Mouse (Mus musculus) MEL (cell line): Measurements from ENCODE around the gene Dnaic2. TPM values are rescaled to one million over a fixed set of nuclear protein-coding genes. Genes with fewer than 3 reads are reported as not detected.

ENCODE experiments used
- DNase-seq: peaks from one replicate; pipeline ENCODE4 v3.0.0; 2011; ENCODE audit warnings: low read depth, low spot score
- H3K27ac ChIP-seq: 2 replicates; pipeline ENCODE4 v1.5.1; 2012; ENCODE audit warnings: low read depth, mild to moderate bottlenecking, control low read depth, low read length, moderate library complexity; ENCODE audit not compliant: control insufficient read depth
- H3K27me3 ChIP-seq, 2 experiments: fragments of 150-350 bp in 1 of 2; sonication (generic) in 1 of 2; 2 replicates each; pipeline ENCODE4 v1.6.1; 2012; ENCODE audit warnings: low read length in 2 of 2, mild to moderate bottlenecking in 2 of 2, improper control_type of control experiment in 1 of 2, moderate library complexity in 1 of 2; ENCODE audit not compliant: insufficient read depth in 2 of 2, control insufficient read depth in 1 of 2
- H3K36me3 ChIP-seq, 2 experiments: 2 replicates each; pipeline ENCODE4 v1.6.1; 2012 to 2014; ENCODE audit warnings: low read length in 2 of 2, improper control_type of control experiment in 1 of 2, inconsistent platforms in 1 of 2, mild to moderate bottlenecking in 1 of 2; ENCODE audit not compliant: insufficient read depth in 2 of 2, control insufficient read depth in 1 of 2
- H3K4me1 ChIP-seq, 2 experiments: fragments of 150-350 bp in 1 of 2; sonication (generic) in 1 of 2; 2 replicates each; pipeline ENCODE4 v1.6.1; 2012; ENCODE audit warnings: low read length in 2 of 2, improper control_type of control experiment in 1 of 2, mild to moderate bottlenecking in 1 of 2; ENCODE audit not compliant: insufficient read depth in 2 of 2, control insufficient read depth in 1 of 2
- H3K4me3 ChIP-seq, 2 experiments: fragments of 150-350 bp in 1 of 2; sonication (generic) in 1 of 2; 2 replicates each; pipeline ENCODE4 v1.5.1; 2012; ENCODE audit warnings: low read depth in 2 of 2, low read length in 2 of 2, mild to moderate bottlenecking in 2 of 2, moderate library complexity in 2 of 2, control low read depth in 1 of 2, improper control_type of control experiment in 1 of 2; ENCODE audit not compliant: control insufficient read depth in 1 of 2, insufficient read depth in 1 of 2
- H3K79me2 ChIP-seq: 2 replicates; pipeline ENCODE4 v1.6.1; 2012; ENCODE audit warnings: mild to moderate bottlenecking, low read length, moderate library complexity; ENCODE audit not compliant: control insufficient read depth, poor library complexity, insufficient read depth
- H3K9ac ChIP-seq: 2 replicates; pipeline ENCODE4 v1.6.1; 2012; ENCODE audit warnings: low read depth, mild to moderate bottlenecking, control low read depth, low read length, moderate library complexity; ENCODE audit not compliant: control insufficient read depth, poor library complexity, severe bottlenecking
- H3K9me3 ChIP-seq: fragments of 150-350 bp; sonication (generic); replicated peaks from 2 replicates; pipeline ENCODE4 v1.6.1; 2012; ENCODE audit warnings: mild to moderate bottlenecking, low read length, improper control_type of control experiment, moderate library complexity; ENCODE audit not compliant: insufficient read depth
- CTCF ChIP-seq, 3 experiments: IDR thresholded peaks in 2 of 3; conservative IDR thresholded peaks in 1 of 3; 2 replicates each; pipeline ENCODE4 v1.5.1; 2011 to 2012; ENCODE audit warnings: low read length in 3 of 3, low read depth in 2 of 3, mild to moderate bottlenecking in 2 of 3, improper control_type of control experiment in 1 of 3, inconsistent platforms in 1 of 3, mixed read lengths in 1 of 3, moderate library complexity in 1 of 3; ENCODE audit not compliant: control insufficient read depth in 1 of 3, insufficient read depth in 1 of 3, poor library complexity in 1 of 3, severe bottlenecking in 1 of 3
- E2F4 ChIP-seq: IDR thresholded peaks from 2 replicates; pipeline ENCODE4 v1.6.1; 2011; ENCODE audit warnings: low read depth, low read length, improper control_type of control experiment, borderline replicate concordance
- ETS1 ChIP-seq: IDR thresholded peaks from 2 replicates; pipeline ENCODE4 v1.6.1; 2012; ENCODE audit warnings: low read depth, mild to moderate bottlenecking, inconsistent platforms, low read length, improper control_type of control experiment, moderate library complexity
- HCFC1 ChIP-seq: IDR thresholded peaks from 2 replicates; pipeline ENCODE4 v1.6.1; 2012; ENCODE audit warnings: low read depth, mild to moderate bottlenecking, inconsistent platforms, low read length, improper control_type of control experiment, moderate library complexity
- MAX ChIP-seq: IDR thresholded peaks from 2 replicates; pipeline ENCODE4 v1.6.1; 2011; ENCODE audit warnings: low read length, improper control_type of control experiment
- MAZ ChIP-seq: IDR thresholded peaks from 2 replicates; pipeline ENCODE4 v1.6.1; 2012; ENCODE audit warnings: low read depth, mild to moderate bottlenecking, inconsistent platforms, low read length, improper control_type of control experiment
- MEF2A ChIP-seq: IDR thresholded peaks from 2 replicates; pipeline ENCODE4 v1.6.1; 2014; ENCODE audit warnings: low read depth, mild to moderate bottlenecking, inconsistent platforms, low read length, improper control_type of control experiment; ENCODE audit not compliant: poor library complexity, insufficient replicate concordance, severe bottlenecking; ENCODE audit errors: extremely low read depth
- MXI1 ChIP-seq: IDR thresholded peaks from 2 replicates; pipeline ENCODE4 v1.6.1; 2011; ENCODE audit warnings: mild to moderate bottlenecking, low read depth, low read length, improper control_type of control experiment
- MYC ChIP-seq: IDR thresholded peaks from 2 replicates; pipeline ENCODE4 v1.6.1; 2011; ENCODE audit warnings: low read depth, mild to moderate bottlenecking, low read length, improper control_type of control experiment, moderate library complexity
- POLR2A ChIP-seq, 2 experiments: IDR thresholded peaks; 2 replicates each; pipeline ENCODE4 v1.6.1; 2011 to 2012; ENCODE audit warnings: low read length in 2 of 2, mild to moderate bottlenecking in 2 of 2, control low read depth in 1 of 2, improper control_type of control experiment in 1 of 2, low read depth in 1 of 2, moderate library complexity in 1 of 2; ENCODE audit not compliant: control insufficient read depth in 1 of 2, insufficient read depth in 1 of 2, poor library complexity in 1 of 2
- POLR2AphosphoS2 ChIP-seq: IDR thresholded peaks from 2 replicates; pipeline ENCODE4 v1.6.1; 2011; ENCODE audit warnings: low read length, improper control_type of control experiment
- POLR2AphosphoS5 ChIP-seq: IDR thresholded peaks from 2 replicates; pipeline ENCODE4 v1.6.1; 2012; ENCODE audit warnings: low read depth, borderline replicate concordance, mild to moderate bottlenecking, inconsistent platforms, low read length, moderate library complexity, mixed read lengths
- RAD21 ChIP-seq: IDR thresholded peaks from 2 replicates; pipeline ENCODE4 v1.6.1; 2011; ENCODE audit warnings: mild to moderate bottlenecking, low read depth, low read length, improper control_type of control experiment
- SMC3 ChIP-seq: IDR thresholded peaks from 2 replicates; pipeline ENCODE4 v1.6.1; 2011; ENCODE audit warnings: low read depth, low read length, improper control_type of control experiment
- USF1 ChIP-seq: IDR thresholded peaks from 2 replicates; pipeline ENCODE4 v1.6.1; 2014; ENCODE audit warnings: low read depth, mild to moderate bottlenecking, inconsistent platforms, low read length, improper control_type of control experiment, moderate library complexity
- ZNF384 ChIP-seq: IDR thresholded peaks from 2 replicates; pipeline ENCODE4 v1.6.1; 2012; ENCODE audit warnings: low read depth, mild to moderate bottlenecking, inconsistent platforms, low read length, improper control_type of control experiment
- polyA plus RNA-seq, 2 experiments: library from polyadenylated mRNA; stranded (reverse) in 1 of 2; unstranded in 1 of 2; fragments of >175 nt in 1 of 2; fragments of >200 nt in 1 of 2; gene quantifications; 2 replicates each; pipeline versions ENCODE4 v1.2.1 to v1.2.4; 2012; ENCODE audit warnings: low replicate concordance in 2 of 2, low read depth in 1 of 2; ENCODE audit not compliant: insufficient read length in 2 of 2, insufficient read depth in 1 of 2, missing spikeins in 1 of 2
- total RNA-seq: library from RNA; depleted of rRNA; stranded (reverse); fragments of 300-350 nt; gene quantifications from 2 replicates; pipeline ENCODE4 v1.2.3, GENCODE M21; 2012

Dnaic2 gene
- total and polyA plus RNA-seq, 3 experiments, result not detected

GRCm38 (mm10) chr11:114801906-114802305, 74.7 kb downstream of the Dnaic2 start:
- Histone ChIP-seq H3K4me3 (no peak overlapping the region), H3K9ac (no peak overlapping the region), H3K36me3 (no peaks in the 10 kb centered on the region), H3K79me2 (no peaks in the 10 kb centered on the region), H3K9me3 (no peaks in the 10 kb centered on the region; the same call in 1 of the 2 replicates), H3K27me3 (no peaks in the 10 kb centered on the region), H3K4me1 (no peaks in the 10 kb centered on the region), H3K27ac (no peak overlapping the region)
- TF ChIP-seq USF1, result no peak
- TF ChIP-seq POLR2A (IDR thresholded peaks at IDR 0.05; ENCODE audit: control insufficient read depth in 1 of 2, insufficient read depth in 1 of 2, low read depth in 1 of 2, low read length in 2 of 2, poor library complexity in 1 of 2), result no peak
- no peak for TF ChIP-seq HCFC1
- TF ChIP-seq ZNF384, result no peak
- no peak for TF ChIP-seq SMC3
- no peak for TF ChIP-seq MYC
- no peak for TF ChIP-seq POLR2AphosphoS5
- TF ChIP-seq RAD21, result no peak
- no peak for TF ChIP-seq MEF2A
- no peak for TF ChIP-seq E2F4
- no peak for TF ChIP-seq CTCF (IDR thresholded peaks at IDR 0.05 in 2 of 3, conservative IDR thresholded peaks at IDR 0.05 in 1 of 3; ENCODE audit: control insufficient read depth in 1 of 3, insufficient read depth in 1 of 3, low read depth in 2 of 3, low read length in 3 of 3, poor library complexity in 1 of 3, severe bottlenecking in 1 of 3)
- no peak for TF ChIP-seq MAX
- TF ChIP-seq MXI1, result no peak
- TF ChIP-seq MAZ, result no peak
- no peak for DNase-seq

GRCm38 (mm10) chr11:114802540-114803267, 75.5 kb downstream of the Dnaic2 start:
- H3K4me1 ChIP-seq, result no peaks in the 10 kb centered on the region
- no peak overlapping the region for H3K27ac ChIP-seq
- H3K36me3 ChIP-seq, result no peaks in the 10 kb centered on the region
- H3K4me3 ChIP-seq, result no peak overlapping the region
- no peak overlapping the region for H3K9ac ChIP-seq
- no peaks in the 10 kb centered on the region; the same call in 1 of the 2 replicates for H3K9me3 ChIP-seq
- TF ChIP-seq ETS1, result no peak
- TF ChIP-seq USF1, result no peak
- no peak for TF ChIP-seq POLR2AphosphoS2
- TF ChIP-seq, all 39 proteins: peak for 0
- H3K79me2 ChIP-seq, result no peaks in the 10 kb centered on the region
- DNase-seq, result no peak
- H3K27me3 ChIP-seq, result no peaks in the 10 kb centered on the region
